Mouse (Mus musculus) intestine, embryonic 15.5 days (tissue): Measurements from ENCODE around the gene Pde4dip. TPM values are rescaled to one million over a fixed set of nuclear protein-coding genes. Genes with fewer than 3 reads are reported as not detected.

ENCODE experiments used
- ATAC-seq: fragments of 200-750 bp; cut with Nextera tagmentation; 2 replicates; pipeline ENCODE4 v1.8.0; 2017; ENCODE audit warnings: moderate TSS enrichment, moderate library complexity
- H3K27ac ChIP-seq: fragments of 300-500 bp; sonication (generic); 2 replicates; pipeline ENCODE4 v1.5.1; 2015; ENCODE audit warnings: mild to moderate bottlenecking, inconsistent platforms
- H3K27me3 ChIP-seq: fragments of 300-500 bp; sonication (generic); replicated peaks from 2 replicates; pipeline ENCODE4 v1.6.1; 2015; ENCODE audit warnings: inconsistent platforms
- H3K36me3 ChIP-seq: fragments of 300-500 bp; sonication (generic); 2 replicates; pipeline ENCODE4 v1.6.1; 2015; ENCODE audit warnings: inconsistent platforms
- H3K4me1 ChIP-seq: fragments of 300-500 bp; sonication (generic); replicated peaks from 2 replicates; pipeline ENCODE4 v1.6.1; 2015; ENCODE audit warnings: inconsistent platforms
- H3K4me2 ChIP-seq: fragments of 300-500 bp; sonication (generic); replicated peaks from 2 replicates; pipeline ENCODE4 v1.6.1; 2015; ENCODE audit warnings: mild to moderate bottlenecking, inconsistent platforms
- H3K4me3 ChIP-seq: fragments of 300-500 bp; sonication (generic); replicated peaks from 2 replicates; pipeline ENCODE4 v1.5.1; 2015; ENCODE audit warnings: inconsistent platforms
- H3K9ac ChIP-seq: fragments of 300-500 bp; sonication (generic); 2 replicates; pipeline ENCODE4 v1.6.1; 2015; ENCODE audit warnings: inconsistent platforms
- H3K9me3 ChIP-seq: fragments of 300-500 bp; sonication (generic); 2 replicates; pipeline ENCODE4 v1.6.1; 2016; ENCODE audit warnings: inconsistent platforms
- WGBS: fragments of 180-500 bp; shearing (Covaris S2); methylation state at CpG from one replicate; pipeline ENCODE4 v1.1.7; 2015; 5-methylcytosine and 5-hydroxymethylcytosine counted together
- polyA plus RNA-seq: library from polyadenylated mRNA; unstranded; fragments of >200 nt; fragmentation: Nextera tagmentation; extraction: Ambion mirVana; gene quantifications from 2 replicates; pipeline ENCODE4 v1.2.1, GENCODE M21; 2015

The Pde4dip gene
- polyA plus RNA-seq, 1 experiment from 2014 or later, result 23.8 TPM

DNA sequence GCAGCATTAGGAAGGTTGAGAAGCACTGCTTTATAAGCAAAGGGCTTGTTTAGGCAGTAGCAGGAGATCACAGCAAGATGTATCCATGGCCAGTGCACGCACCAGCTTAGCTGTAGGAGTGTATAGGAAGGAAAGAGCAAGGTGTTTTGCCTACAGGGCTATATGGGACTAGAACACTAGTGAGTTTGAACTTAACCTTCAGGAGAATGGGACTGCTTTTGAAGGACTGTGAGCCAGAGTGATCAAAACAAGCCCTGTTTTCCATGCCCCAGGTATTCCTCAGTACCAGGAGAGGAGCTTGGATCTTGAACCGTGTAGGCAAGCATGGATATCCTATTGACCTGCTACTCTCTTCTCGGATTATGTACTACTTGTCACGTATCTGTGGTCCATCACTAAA is 247.1 kb downstream of the Pde4dip start:
- no peaks in the 10 kb centered on the region for H3K9me3 ChIP-seq
- H3K27me3 ChIP-seq, result no peaks in the 10 kb centered on the region
- no peak overlapping the region for H3K27ac ChIP-seq
- no peaks in the 10 kb centered on the region; the same call in 1 of the 2 replicates for H3K36me3 ChIP-seq
- no peak overlapping the region for H3K4me2 ChIP-seq
- no peak overlapping the region for H3K9ac ChIP-seq
- 86% methylated on average over 4 of the region's 4 CpGs for WGBS
- no peaks in the 10 kb centered on the region for H3K4me1 ChIP-seq
- no peak for ATAC-seq
- no peak overlapping the region for H3K4me3 ChIP-seq

Other genes starting within 250 kb of the Pde4dip start
- 6.7 and 6.8 TPM in 2 replicates for gene Prkab2, start 230.5 kb downstream of the Pde4dip start, polyA plus RNA-seq
- not detected in 2 replicates for gene Gm17651, start 214.0 kb downstream of the Pde4dip start, polyA plus RNA-seq
- gene Sec22b, start 12.5 kb upstream of the Pde4dip start, polyA plus RNA-seq, result 132 and 142 TPM in 2 replicates
- gene Notch2, start 124.8 kb upstream of the Pde4dip start, polyA plus RNA-seq, result 15.8 and 17.9 TPM in 2 replicates